Mouse (Mus musculus) lung, embryonic 16.5 days (tissue): ENCODE measurements around the gene Mcl1. TPM values are rescaled to one million over a fixed set of nuclear protein-coding genes. Genes with fewer than 3 reads are reported as not detected.

Experiments used
- ATAC-seq: fragments of 200-750 bp; cut with Nextera tagmentation; 2 replicates; pipeline ENCODE4 v1.8.0; 2017; ENCODE audit warnings: low read depth, mild to moderate bottlenecking, moderate library complexity
- H3K27ac ChIP-seq: fragments of 300-500 bp; sonication (generic); 2 replicates; pipeline ENCODE4 v1.5.1; 2014; ENCODE audit warnings: mild to moderate bottlenecking, control low read depth, low read length
- H3K27me3 ChIP-seq: fragments of 300-500 bp; sonication (generic); 2 replicates; pipeline ENCODE4 v1.6.1; 2014; ENCODE audit warnings: low read depth, low read length, mixed read lengths; ENCODE audit not compliant: control insufficient read depth, insufficient read depth
- H3K36me3 ChIP-seq: fragments of 300-500 bp; sonication (generic); 2 replicates; pipeline ENCODE4 v1.6.1; 2014; ENCODE audit warnings: low read length; ENCODE audit not compliant: control insufficient read depth, insufficient read depth
- H3K4me1 ChIP-seq: fragments of 300-500 bp; sonication (generic); replicated peaks from 2 replicates; pipeline ENCODE4 v1.6.1; 2014; ENCODE audit warnings: low read length, mixed read lengths; ENCODE audit not compliant: control insufficient read depth, insufficient read depth
- H3K4me2 ChIP-seq: fragments of 300-500 bp; sonication (generic); 2 replicates; pipeline ENCODE4 v1.6.1; 2014; ENCODE audit warnings: low read depth, low read length, control low read depth
- H3K4me3 ChIP-seq: fragments of 300-500 bp; sonication (generic); 2 replicates; pipeline ENCODE4 v1.5.1; 2014; ENCODE audit warnings: mild to moderate bottlenecking, low read length, control low read depth
- H3K9ac ChIP-seq: fragments of 300-500 bp; sonication (generic); 2 replicates; pipeline ENCODE4 v1.6.1; 2014; ENCODE audit warnings: low read length, control low read depth
- H3K9me3 ChIP-seq: fragments of 300-500 bp; sonication (generic); 2 replicates; pipeline ENCODE4 v1.6.1; 2016; ENCODE audit warnings: low read length; ENCODE audit not compliant: control insufficient read depth
- WGBS: fragments of 180-500 bp; shearing (Covaris S2); extraction: QIAGEN DNeasy Blood & Tissue Kit; methylation state at CpG from one replicate; pipeline ENCODE4 v1.1.7; 2014; 5-methylcytosine and 5-hydroxymethylcytosine counted together
- polyA plus RNA-seq: library from polyadenylated mRNA; unstranded; fragments of >200 nt; fragmentation: Nextera tagmentation; extraction: Ambion mirVana; gene quantifications from 2 replicates; pipeline ENCODE4 v1.2.1, GENCODE M21; 2015

Gene Mcl1
- polyA plus RNA-seq, 1 experiment from 2014 or later = 31.7 TPM

GRCm38 (mm10) chr3:95662724-95663449, 4.3 kb downstream of the Mcl1 start:
- peak overlapping the region; percentile 25; the same call in 1 of the 2 replicates for H3K9ac ChIP-seq

GRCm38 (mm10) chr3:95663486-95663885, 4.9 kb downstream of the Mcl1 start:
- H3K9me3 ChIP-seq = no peaks in the 10 kb centered on the region
- WGBS = 79% methylated on average over 2 of the region's 2 CpGs
- H3K4me1 ChIP-seq = peaks cover 62% of the 10 kb centered on the region
- no peak overlapping the region for H3K9ac ChIP-seq
- no peaks in the 10 kb centered on the region for H3K27me3 ChIP-seq
- H3K27ac ChIP-seq = no peak overlapping the region
- no peak overlapping the region for H3K4me3 ChIP-seq
- H3K36me3 ChIP-seq = peaks cover 31% of the 10 kb centered on the region
- no peak overlapping the region; the same call in 1 of the 2 replicates for H3K4me2 ChIP-seq
- ATAC-seq = no peak

More at GRCm38 (mm10) chr3:95662724-95663449, 4.3 kb downstream of the Mcl1 start:
- WGBS = 72% methylated on average over 7 of the region's 7 CpGs
- Histone ChIP-seq H3K27ac (peak overlapping the region; percentile 2; the same call in 1 of the 2 replicates), H3K4me3 (peak overlapping the region; percentile 9; the same call in 1 of the 2 replicates), H3K4me1 (peaks cover 56% of the 10 kb centered on the region), H3K4me2 (peak overlapping the region; percentile 50), H3K9me3 (no peaks in the 10 kb centered on the region), H3K36me3 (peaks cover 31% of the 10 kb centered on the region), H3K27me3 (no peaks in the 10 kb centered on the region)
- no peak for ATAC-seq

GRCm38 (mm10) chr3:95663969-95664608, 5.5 kb downstream of the Mcl1 start:
- Histone ChIP-seq H3K9me3 (no peaks in the 10 kb centered on the region), H3K36me3 (peaks cover 31% of the 10 kb centered on the region), H3K9ac (no peak overlapping the region), H3K4me1 (peaks cover 65% of the 10 kb centered on the region), H3K27ac (peak overlapping the region; percentile 40; the same call in 1 of the 2 replicates), H3K4me3 (no peak overlapping the region), H3K27me3 (no peaks in the 10 kb centered on the region), H3K4me2 (no peak overlapping the region)
- no peak for ATAC-seq
- 74% methylated on average over 3 of the region's 3 CpGs for WGBS

- H3K4me2 ChIP-seq = no peak overlapping the region
- H3K27me3 ChIP-seq = no peaks in the 10 kb centered on the region
- H3K4me3 ChIP-seq = no peak overlapping the region
- peaks cover 65% of the 10 kb centered on the region for H3K4me1 ChIP-seq
- H3K9me3 ChIP-seq = no peaks in the 10 kb centered on the region
- H3K36me3 ChIP-seq = peaks cover 35% of the 10 kb centered on the region
- no peak overlapping the region for H3K9ac ChIP-seq
- H3K27ac ChIP-seq = peak overlapping the region; percentile 97
- no peak for ATAC-seq
- WGBS = 84% methylated on average over 4 of the region's 4 CpGs
Measured at GRCm38 (mm10) chr3:95664940-95665352, 6.4 kb downstream of the Mcl1 start.

- no peak overlapping the region for H3K4me3 ChIP-seq
- H3K4me2 ChIP-seq = no peak overlapping the region
- ATAC-seq = peak; percentile 82
- no peaks in the 10 kb centered on the region for H3K27me3 ChIP-seq
- peak overlapping the region; percentile 97 for H3K27ac ChIP-seq
- no peak overlapping the region for H3K9ac ChIP-seq
- no peaks in the 10 kb centered on the region for H3K9me3 ChIP-seq
- H3K36me3 ChIP-seq = peaks cover 23% of the 10 kb centered on the region
- peaks cover 56% of the 10 kb centered on the region for H3K4me1 ChIP-seq
- WGBS = 17% methylated on average over 6 of the region's 6 CpGs
Measured at GRCm38 (mm10) chr3:95666124-95666844, 7.7 kb downstream of the Mcl1 start.

- ATAC-seq = peak; percentile 8; the same call in 1 of the 2 replicates
- H3K4me2 ChIP-seq = peak overlapping the region; percentile 25; the same call in 1 of the 2 replicates
- no peaks in the 10 kb centered on the region for H3K27me3 ChIP-seq
- H3K27ac ChIP-seq = peak overlapping the region; percentile 97
- WGBS = 23% methylated on average over 4 of the region's 4 CpGs
- no peaks in the 10 kb centered on the region for H3K9me3 ChIP-seq
- no peak overlapping the region for H3K4me3 ChIP-seq
- peaks cover 54% of the 10 kb centered on the region for H3K4me1 ChIP-seq
- peaks cover 20% of the 10 kb centered on the region for H3K36me3 ChIP-seq
- peak overlapping the region; percentile 53 for H3K9ac ChIP-seq
Measured at GRCm38 (mm10) chr3:95667521-95667920, 8.9 kb downstream of the Mcl1 start.

- H3K27ac ChIP-seq = peak overlapping the region; percentile 97
- 10% methylated on average over 7 of the region's 7 CpGs for WGBS
- H3K4me1 ChIP-seq = peaks cover 55% of the 10 kb centered on the region
- no peak overlapping the region for H3K4me3 ChIP-seq
- H3K27me3 ChIP-seq = no peaks in the 10 kb centered on the region
- H3K9ac ChIP-seq = peak overlapping the region; percentile 53
- H3K4me2 ChIP-seq = peak overlapping the region; percentile 25; the same call in 1 of the 2 replicates
- no peaks in the 10 kb centered on the region for H3K9me3 ChIP-seq
- ATAC-seq = peak; percentile 63
- H3K36me3 ChIP-seq = peaks cover 16% of the 10 kb centered on the region
Measured at GRCm38 (mm10) chr3:95668026-95668425, 9.4 kb downstream of the Mcl1 start.

GRCm38 (mm10) chr3:95668589-95669308, 10.2 kb downstream of the Mcl1 start:
- no peak overlapping the region for H3K4me3 ChIP-seq
- no peak overlapping the region; the same call in 1 of the 2 replicates for H3K9ac ChIP-seq
- H3K36me3 ChIP-seq = peaks cover 12% of the 10 kb centered on the region
- WGBS = 42% methylated on average over 7 of the region's 7 CpGs
- no peak overlapping the region; the same call in 1 of the 2 replicates for H3K4me2 ChIP-seq
- no peaks in the 10 kb centered on the region for H3K27me3 ChIP-seq
- H3K4me1 ChIP-seq = peaks cover 56% of the 10 kb centered on the region
- no peak for ATAC-seq
- H3K27ac ChIP-seq = peak overlapping the region; percentile 97
- no peaks in the 10 kb centered on the region for H3K9me3 ChIP-seq
